Mouse (Mus musculus) urinary bladder, postnatal 36 days (tissue): Measurements from ENCODE around the gene Cyp21a1.
"Not testable (repeated sequence)": the region's sequence is repeated elsewhere in the genome, so short reads cannot be mapped to it uniquely, and the experiment has no call there.

Experiments
- DNase-seq, 2 experiments: peaks; one replicate each; pipeline ENCODE4 v3.0.0; 2022; ENCODE audit warnings: low spot score in 2 of 2, mixed read lengths in 1 of 2

Cyp21a1 gene

GRCm38 (mm10) chr17:34804871-34805562, 656 bp upstream of the Cyp21a1 start:
- DNase-seq, result no peak

- DNase-seq, result not testable (repeated sequence)
Observed at GRCm38 (mm10) chr17:34803367-34803766, 994 bp downstream of the Cyp21a1 start.

- DNase-seq, result not testable (repeated sequence)
Observed at GRCm38 (mm10) chr17:34802756-34803155, 1.6 kb downstream of the Cyp21a1 start.

- DNase-seq, result not testable (repeated sequence)
Observed at GRCm38 (mm10) chr17:34800781-34801305, 3.5 kb downstream of the Cyp21a1 start.

GRCm38 (mm10) chr17:34799531-34799925, 4.8 kb downstream of the Cyp21a1 start:
- DNase-seq, result no peak

- no peak for DNase-seq
Observed at GRCm38 (mm10) chr17:34798866-34799530, 5.4 kb downstream of the Cyp21a1 start.

GRCm38 (mm10) chr17:34798071-34798470, 6.3 kb downstream of the Cyp21a1 start:
- DNase-seq, result not testable (repeated sequence)

GRCm38 (mm10) chr17:34797211-34797995, 7.0 kb downstream of the Cyp21a1 start:
- not testable (repeated sequence) for DNase-seq

GRCm38 (mm10) chr17:34796311-34797140, 7.8 kb downstream of the Cyp21a1 start:
- no peak for DNase-seq

GRCm38 (mm10) chr17:34795633-34796032, 8.7 kb downstream of the Cyp21a1 start:
- DNase-seq, result peak in 1 of 2 experiments; percentile 20

GRCm38 (mm10) chr17:34795016-34795415, 9.3 kb downstream of the Cyp21a1 start:
- no peak for DNase-seq

GRCm38 (mm10) chr17:34777680-34778325, 26.6 kb downstream of the Cyp21a1 start:
- DNase-seq, result no peak

GRCm38 (mm10) chr17:34761471-34761870, 42.9 kb downstream of the Cyp21a1 start:
- no peak for DNase-seq
